Mouse (Mus musculus): ENCODE data around the gene Brd2. TPM values are rescaled to one million over a fixed set of nuclear protein-coding genes. Genes with fewer than 3 reads are reported as not detected.
"Not testable (repeated sequence)": the region's sequence is repeated elsewhere in the genome, so short reads cannot be mapped to it uniquely, and the experiment has no call there.

Brd2 gene
- 98.3 and 107 TPM in 2 replicates for polyA plus RNA-seq (2015; fragmentation: Nextera tagmentation; extraction: Ambion mirVana)

GRCm38 (mm10) chr17:34122188-34122984 is at the start of gene Brd2:
Brd2 (minus strand) TSS chr17:34122634.
- peak; percentile 99 for DNase-seq (ENCODE audit: low spot score)

GRCm38 (mm10) chr17:34170877-34171498 is 48.6 kb upstream of the Brd2 start:
- peak; percentile 88 for DNase-seq (ENCODE audit: low spot score)

GRCm38 (mm10) chr17:34170487-34170876 is 48.0 kb upstream of the Brd2 start:
- DNase-seq (ENCODE audit: low spot score): no peak

DNA sequence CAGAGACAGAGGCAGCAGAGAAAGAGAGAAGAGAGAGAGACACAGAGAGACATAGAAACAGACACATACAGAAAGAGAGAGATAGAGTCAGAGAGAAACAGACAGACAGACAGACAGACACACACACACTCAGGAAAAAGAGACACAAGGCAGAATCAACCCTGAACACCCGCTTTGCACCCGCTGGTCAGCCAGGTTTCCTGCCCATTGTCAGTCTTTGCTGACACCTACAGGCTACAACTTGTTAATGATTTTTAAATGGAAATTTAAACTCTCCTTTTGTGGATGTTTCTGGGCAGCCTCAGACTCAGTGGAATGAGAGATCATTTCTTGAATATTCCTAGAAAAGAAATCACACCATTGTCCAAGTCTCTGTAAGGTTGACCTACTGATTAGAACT is 46.8 kb upstream of the Brd2 start:
- DNase-seq (ENCODE audit: low spot score): peak; percentile 71

GRCm38 (mm10) chr17:34165033-34165730 is 42.7 kb upstream of the Brd2 start:
- peak; percentile 28 for DNase-seq (ENCODE audit: low spot score)

GRCm38 (mm10) chr17:34164202-34164895 is 41.9 kb upstream of the Brd2 start:
- DNase-seq (ENCODE audit: low spot score): peak; percentile 52

DNA sequence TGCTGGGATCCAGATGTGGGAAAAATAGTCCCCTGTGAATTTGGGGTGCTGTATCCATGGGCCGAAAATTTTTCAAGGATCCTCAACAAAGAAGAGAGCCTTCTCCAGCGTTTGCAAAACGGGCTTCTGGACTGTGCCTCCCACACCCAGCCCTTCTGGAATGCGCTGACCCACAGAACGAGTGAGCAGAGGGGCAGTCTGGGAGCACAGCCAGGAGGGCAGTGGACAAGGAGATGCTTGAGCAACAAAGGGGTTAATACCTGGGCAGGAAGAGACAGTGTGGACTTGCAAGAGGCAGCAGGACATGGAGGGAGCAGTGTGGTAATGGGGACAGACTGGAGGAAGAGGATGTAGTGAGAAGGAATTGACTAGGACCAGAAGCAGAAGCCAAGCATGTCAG is 33.1 kb upstream of the Brd2 start:
- no peak for DNase-seq (ENCODE audit: low spot score)

DNA sequence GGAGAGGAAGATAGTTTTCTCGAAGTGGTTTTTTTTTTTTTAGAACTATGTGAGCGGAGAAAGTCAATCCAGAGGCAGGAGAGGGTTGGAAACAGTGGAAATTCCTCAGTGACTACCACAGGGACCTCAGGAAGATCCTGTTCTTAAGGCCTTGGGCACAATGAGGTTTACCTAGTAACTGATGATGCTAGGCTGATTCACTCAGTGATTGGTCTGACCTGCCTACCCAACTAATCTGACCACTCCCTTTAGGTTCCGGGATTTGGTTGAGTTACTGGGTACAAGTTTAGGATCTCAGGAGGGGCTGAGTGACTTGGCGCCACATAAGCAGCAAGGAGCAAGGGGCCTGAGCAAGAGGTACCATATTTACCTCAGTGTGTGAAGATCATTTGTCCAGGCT is 30.5 kb upstream of the Brd2 start, which contains the start of gene H2-DMb1:
Gene H2-DMb1, plus strand, starts transcription at position 150 of the 400 bp plus-strand sequence.
- peak; percentile 44 for DNase-seq (ENCODE audit: low spot score)

DNA sequence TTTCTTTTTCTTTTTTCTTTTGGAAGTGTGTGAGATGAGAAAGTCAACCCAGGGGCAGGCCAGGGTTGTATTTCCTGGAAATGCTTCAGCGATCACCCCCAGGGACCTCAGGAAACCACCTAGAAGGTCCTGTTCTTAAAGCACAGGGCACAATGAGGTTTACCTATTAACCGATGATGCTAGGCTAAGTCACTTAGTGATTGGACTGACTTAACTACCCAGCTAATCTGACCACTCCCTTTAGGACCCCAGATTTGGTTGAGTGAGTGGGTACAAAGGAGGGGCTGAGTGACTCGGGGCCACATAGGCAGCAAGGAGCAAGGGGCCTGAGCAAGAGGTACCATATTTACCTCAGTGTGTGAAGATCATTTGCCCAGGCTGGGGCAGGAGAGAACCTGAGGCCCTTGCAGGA is 22.5 kb upstream of the Brd2 start:
- DNase-seq (ENCODE audit: low spot score): no peak

GRCm38 (mm10) chr17:34144221-34144620 is 21.8 kb upstream of the Brd2 start:
- not testable (repeated sequence) for DNase-seq (ENCODE audit: low spot score)

GRCm38 (mm10) chr17:34143461-34143860 is 21.0 kb upstream of the Brd2 start:
- no peak for DNase-seq (ENCODE audit: low spot score)

DNA sequence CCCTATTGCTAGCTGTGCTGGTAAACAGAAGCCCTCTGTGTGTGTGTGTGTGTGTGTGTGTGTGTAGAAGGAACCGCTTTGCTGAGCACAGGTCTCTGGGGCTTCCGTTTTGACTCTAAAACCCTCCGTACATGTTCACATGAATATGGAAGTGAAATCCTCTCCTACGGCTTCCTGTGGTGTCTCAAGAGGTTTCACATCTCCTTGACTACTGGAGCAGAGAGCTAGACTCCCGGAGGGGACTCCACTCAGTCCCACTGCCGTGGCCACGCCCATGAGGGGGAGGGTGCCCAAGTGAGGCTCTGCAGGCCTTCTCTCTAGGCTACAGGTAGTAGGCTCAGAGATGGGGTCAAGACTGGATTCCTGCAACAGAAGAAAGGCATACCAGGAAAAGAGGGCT is 20.6 kb upstream of the Brd2 start, which contains the start of gene H2-DMb2:
Gene H2-DMb2, plus strand, starts transcription at position 275 of the 400 bp plus-strand sequence.
- DNase-seq (ENCODE audit: low spot score): peak; percentile 79

- no peak for DNase-seq (ENCODE audit: low spot score)
Measured at GRCm38 (mm10) chr17:34142456-34143010, 20.1 kb upstream of the Brd2 start.

- DNase-seq (ENCODE audit: low spot score): no peak
Measured at GRCm38 (mm10) chr17:34141448-34141847, 19.0 kb upstream of the Brd2 start.

DNA sequence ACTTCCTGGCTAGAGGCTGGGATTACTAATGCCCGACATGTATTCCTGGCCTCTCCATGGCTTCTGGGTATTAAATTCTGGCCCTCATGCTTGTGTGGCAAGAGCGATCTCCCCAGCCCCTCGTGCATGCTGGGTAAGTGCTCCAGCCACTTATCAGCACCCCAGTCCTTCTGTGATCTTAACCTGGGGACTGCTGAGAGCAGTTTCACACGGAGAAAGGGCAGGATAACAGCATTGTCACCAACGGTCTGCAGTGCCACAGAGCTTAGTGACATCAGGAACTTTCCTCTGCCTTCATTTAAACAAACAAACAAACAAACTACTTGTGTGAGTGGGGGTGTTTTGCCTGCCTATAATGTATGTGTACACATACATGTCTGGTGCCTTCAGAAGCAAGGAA is 17.8 kb upstream of the Brd2 start:
- DNase-seq (ENCODE audit: low spot score): no peak

- DNase-seq (ENCODE audit: low spot score): no peak
Measured at GRCm38 (mm10) chr17:34139416-34139815, 17.0 kb upstream of the Brd2 start.

GRCm38 (mm10) chr17:34138655-34139054 is 16.2 kb upstream of the Brd2 start:
- no peak for DNase-seq (ENCODE audit: low spot score)

DNA sequence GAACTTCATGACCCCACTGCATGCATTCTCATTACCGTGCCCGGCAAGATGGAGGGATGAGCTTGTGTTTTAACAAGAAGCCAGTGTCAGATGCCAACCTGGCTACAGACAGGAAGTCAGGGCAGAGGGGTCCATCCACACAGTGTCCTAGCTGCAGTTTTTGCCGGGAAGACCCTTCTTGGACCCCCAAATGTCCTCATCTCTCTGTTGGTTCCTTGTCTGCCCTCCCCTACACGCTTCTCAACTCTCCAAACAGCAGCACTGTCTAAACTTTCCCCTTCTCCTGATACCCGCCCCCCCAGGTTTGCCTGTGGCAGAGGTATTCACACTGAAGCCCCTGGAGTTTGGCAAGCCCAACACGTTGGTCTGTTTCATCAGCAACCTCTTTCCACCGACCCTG is 15.2 kb upstream of the Brd2 start:
- no peak for DNase-seq (ENCODE audit: low spot score)

- DNase-seq (ENCODE audit: low spot score): peak; percentile 99
Measured at GRCm38 (mm10) chr17:34135297-34136224, 13.1 kb upstream of the Brd2 start.

DNA sequence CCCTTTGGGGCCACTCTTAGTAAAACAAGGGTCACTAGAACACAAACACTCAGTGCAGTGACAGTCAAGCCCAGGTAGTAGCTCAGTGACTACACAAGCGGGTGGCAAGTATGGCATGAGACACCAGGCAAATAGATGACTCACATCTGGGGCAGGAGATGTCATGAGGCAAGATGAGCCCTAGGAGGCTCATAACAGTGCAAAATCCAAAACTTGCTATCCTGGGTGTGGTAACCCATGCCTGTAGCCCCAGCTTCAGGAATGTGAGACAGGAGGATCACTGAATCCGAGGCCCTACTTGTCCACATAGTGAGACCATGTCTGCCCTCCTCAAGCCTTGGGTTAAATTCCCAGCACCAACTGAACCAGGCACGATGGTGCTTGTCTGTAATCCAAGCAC is 12.0 kb upstream of the Brd2 start:
- DNase-seq (ENCODE audit: low spot score): no peak

Measured in thymus, postnatal 0 days (tissue).